8 mouse cellular contexts compared by ENCODE assay signal in the genomic region with DNA sequence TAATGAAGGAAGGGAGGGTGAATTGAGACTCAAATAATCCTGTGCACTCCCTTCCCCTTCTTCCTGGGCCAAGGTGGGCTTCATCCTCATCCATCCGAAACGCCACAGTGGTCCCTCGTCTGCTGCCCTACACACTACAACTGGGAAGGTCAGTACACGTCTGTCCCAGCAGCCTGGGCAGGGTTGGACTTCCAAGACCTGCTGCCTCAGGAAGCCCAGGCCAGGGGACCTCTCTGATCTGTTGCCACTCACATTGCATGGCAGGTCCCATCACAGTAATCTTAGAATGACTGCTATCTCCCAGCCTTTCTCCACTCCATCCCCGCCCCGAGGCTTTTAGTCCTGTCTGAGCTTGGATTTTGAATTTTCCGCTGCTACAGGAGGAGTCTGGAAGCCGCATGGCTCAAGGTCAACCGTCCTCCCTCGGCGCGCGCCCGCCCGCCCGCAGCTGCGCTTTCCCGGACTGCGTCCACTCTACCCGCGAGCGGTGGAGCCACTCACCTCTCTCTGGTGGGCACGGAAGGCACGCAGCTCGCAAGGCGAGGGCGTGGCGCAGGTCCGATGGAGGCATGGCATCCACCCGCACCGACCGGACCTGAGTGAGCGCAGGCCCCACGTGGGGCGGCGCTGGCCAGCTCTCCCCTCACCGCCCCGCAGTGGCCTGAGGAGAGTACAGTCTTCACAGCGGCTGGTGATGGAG. TPM values are rescaled to one million over a fixed set of nuclear protein-coding genes. Genes with fewer than 3 reads are reported as not detected.
DNase-seq lines count a peak whose midpoint lies in the region; ATAC-seq lines count a peak whose summit lies in the region.

A gene (minus strand): TSS at position 601 of the 700 bp plus-strand sequence.

- H3K36me3 ChIP-seq in heart, embryonic 10.5 days: peaks cover under 1% of the 10 kb centered on the region; the same call in 1 of the 2 replicates
- H3K36me3 ChIP-seq in hindbrain, embryonic 10.5 days: peaks cover 24% of the 10 kb centered on the region
- H3K36me3 ChIP-seq in limb, embryonic 11.5 days (ENCODE audit: control insufficient read depth, insufficient read depth, low read length): no peaks in the 10 kb centered on the region; the same call in 1 of the 2 replicates
- H3K36me3 ChIP-seq in neural tube, embryonic 12.5 days: peaks cover 9% of the 10 kb centered on the region; the same call in 1 of the 2 replicates

- peak within 1 kb of the TSS; percentile 88 for H3K4me2 ChIP-seq in limb, embryonic 11.5 days (ENCODE audit: low read depth, severe bottlenecking)
- H3K4me2 ChIP-seq in neural tube, embryonic 12.5 days (replicated peaks): peak within 1 kb of the TSS; percentile 92

- peaks cover 54% of the 10 kb centered on the region for H3K27me3 ChIP-seq in heart, embryonic 10.5 days (ENCODE audit: insufficient read depth, poor library complexity, severe bottlenecking)
- peaks cover 32% of the 10 kb centered on the region for H3K27me3 ChIP-seq in hindbrain, embryonic 10.5 days (ENCODE audit: insufficient read depth, poor library complexity, severe bottlenecking)
- peaks cover 9% of the 10 kb centered on the region; the same call in 1 of the 2 replicates for H3K27me3 ChIP-seq in limb, embryonic 11.5 days (ENCODE audit: control insufficient read depth, insufficient read depth, low read length)
- peaks cover 15% of the 10 kb centered on the region; the same call in 1 of the 2 replicates for H3K27me3 ChIP-seq in neural tube, embryonic 12.5 days (replicated peaks)

- intact Hi-C loops in heart, postnatal 25 days (cut with DNase I): no loop called here

- H3K9me3 ChIP-seq in heart, embryonic 10.5 days: no peaks in the 10 kb centered on the region
- no peaks in the 10 kb centered on the region for H3K9me3 ChIP-seq in hindbrain, embryonic 10.5 days
- no peaks in the 10 kb centered on the region for H3K9me3 ChIP-seq in limb, embryonic 11.5 days (ENCODE audit: control insufficient read depth, low read length)
- H3K9me3 ChIP-seq in neural tube, embryonic 12.5 days: no peaks in the 10 kb centered on the region

- DNase-seq in heart, embryonic 10.5 days (ENCODE audit: low spot score): peak; percentile 79
- DNase-seq in heart, postnatal 25 days (ENCODE audit: low spot score): no peak
- DNase-seq in MN1 (ENCODE audit: low spot score): peak; percentile 46
- peak; percentile 54 for DNase-seq in embryo, embryonic 9.5 days (ENCODE audit: extremely low spot score)
- peak; percentile 30 for DNase-seq in hindbrain, embryonic 10.5 days (ENCODE audit: low spot score)
- peak; percentile 51 for DNase-seq in limb, embryonic 11.5 days (ENCODE audit: low spot score)

- 3% methylated on average over 39 of the region's 39 CpGs for WGBS in heart, embryonic 10.5 days
- 4% methylated on average over 39 of the region's 39 CpGs for WGBS in hindbrain, embryonic 10.5 days
- WGBS in limb, embryonic 11.5 days: 4% methylated on average over 38 of the region's 39 CpGs
- WGBS in neural tube, embryonic 12.5 days: 4% methylated on average over 39 of the region's 39 CpGs

- peaks cover 11% of the 10 kb centered on the region for H3K4me1 ChIP-seq in heart, embryonic 10.5 days
- H3K4me1 ChIP-seq in hindbrain, embryonic 10.5 days (replicated peaks): peaks cover 13% of the 10 kb centered on the region
- H3K4me1 ChIP-seq in limb, embryonic 11.5 days (ENCODE audit: control insufficient read depth, insufficient read depth, low read length): no peaks in the 10 kb centered on the region
- peaks cover 10% of the 10 kb centered on the region for H3K4me1 ChIP-seq in neural tube, embryonic 12.5 days

- 0 out of 2 replicates have a peak, but pooled peaks have one; percentile 31 for ATAC-seq in limb, embryonic 11.5 days (ENCODE audit: insufficient number of reproducible peaks, low FRiP score, low TSS enrichment, low read depth)
- ATAC-seq in neural tube, embryonic 12.5 days (ENCODE audit: low FRiP score, low read depth): peak; percentile 74
- ATAC-seq in erythroid progenitor cell, adult 5-6 weeks (replicated peaks; ENCODE audit: low FRiP score, poor library complexity, severe bottlenecking): no peak

- H3K9ac ChIP-seq in limb, embryonic 11.5 days (ENCODE audit: low read length): peak within 1 kb of the TSS; percentile 47
- peak within 1 kb of the TSS; percentile 64 for H3K9ac ChIP-seq in neural tube, embryonic 12.5 days

- peak within 1 kb of the TSS; percentile 68 for H3K4me3 ChIP-seq in heart, embryonic 10.5 days
- peak within 1 kb of the TSS; percentile 61 for H3K4me3 ChIP-seq in hindbrain, embryonic 10.5 days
- H3K4me3 ChIP-seq in limb, embryonic 11.5 days (ENCODE audit: low read depth, low read length): peak within 1 kb of the TSS; percentile 40
- peak within 1 kb of the TSS; percentile 39 for H3K4me3 ChIP-seq in neural tube, embryonic 12.5 days

- H3K27ac ChIP-seq in heart, embryonic 10.5 days: peak within 1 kb of the TSS; percentile 90
- H3K27ac ChIP-seq in hindbrain, embryonic 10.5 days: peak within 1 kb of the TSS; percentile 71
- H3K27ac ChIP-seq in limb, embryonic 11.5 days (replicated peaks; ENCODE audit: low read depth, low read length): no peak within 1 kb of the TSS
- H3K27ac ChIP-seq in neural tube, embryonic 12.5 days: no peak within 1 kb of the TSS

RNA-seq across cellular contexts. Expression of the gene that starts here (rescaled TPM):
- 2.5 and 5.9 TPM in 2 replicates for polyA plus RNA-seq in heart, embryonic 10.5 days (2016; fragmentation: Nextera tagmentation; extraction: Ambion mirVana)
- under 1 TPM; 0.23 to 0.92 TPM for total RNA-seq in heart, postnatal 25 days (2021)
- 0.10 and 0.21 TPM in 2 replicates for polyA plus RNA-seq in hindbrain, embryonic 10.5 days (2016; fragmentation: Nextera tagmentation; extraction: Ambion mirVana)
- 0.11 TPM in 1 of 2 replicates, not detected in the other for polyA plus RNA-seq in limb, embryonic 11.5 days (2014; fragmentation: Nextera tagmentation; extraction: Ambion mirVana)
- 0.69 and 0.79 TPM in 2 replicates for polyA plus RNA-seq in neural tube, embryonic 12.5 days (2016; fragmentation: Nextera tagmentation; extraction: Ambion mirVana)
- 0.42 and 1.4 TPM in 2 replicates for total RNA-seq in erythroid progenitor cell, adult 5-6 weeks (2015; ENCODE audit: low replicate concordance)
- 0.26 TPM in 1 of 2 replicates, not detected in the other for total RNA-seq in erythroid progenitor cell, adult 5-6 weeks (2017; ENCODE audit: low replicate concordance)

Comparison
In these comparisons a context has a peak if more than half of its experiments do, and no peak if none do; other contexts are left out.
1. Peak in DNase-seq, H3K4me3 ChIP-seq and H3K27ac ChIP-seq in hindbrain, embryonic 10.5 days; RNA of the gene not detected or under 1 TPM.
2. Peak in DNase-seq, ATAC-seq, H3K4me3 ChIP-seq, H3K9ac ChIP-seq and H3K4me2 ChIP-seq in limb, embryonic 11.5 days; RNA of the gene not detected or under 1 TPM.
3. Peak in ATAC-seq, H3K4me3 ChIP-seq, H3K9ac ChIP-seq and H3K4me2 ChIP-seq in neural tube, embryonic 12.5 days; RNA of the gene not detected or under 1 TPM.